Mouse (Mus musculus) spleen, adult 2 months (tissue): ENCODE measurements around the gene Gm9887. TPM values are rescaled to one million over a fixed set of nuclear protein-coding genes. Genes with fewer than 3 reads are reported as not detected.

Source experiments
- DNase-seq, 2 experiments: peaks; one replicate each; pipeline versions ENCODE4 v3.0.0 to v3.0.0-alpha.2; 2012 to 2021; ENCODE audit warnings: low spot score in 2 of 2, low read depth in 1 of 2
- H3K27ac ChIP-seq: fragments of 200-500 bp; 2 replicates; pipeline ENCODE4 v1.5.1; 2012; ENCODE audit warnings: low read length, inconsistent platforms; ENCODE audit not compliant: insufficient read depth
- H3K27me3 ChIP-seq: fragments of 200-500 bp; 2 replicates; pipeline ENCODE4 v1.6.1; 2012; ENCODE audit warnings: mild to moderate bottlenecking, moderate library complexity, low read length, inconsistent platforms; ENCODE audit not compliant: control insufficient read depth, insufficient read depth
- H3K36me3 ChIP-seq: fragments of 200-500 bp; 2 replicates; pipeline ENCODE4 v1.6.1; 2012; ENCODE audit warnings: mild to moderate bottlenecking, low read length, inconsistent platforms; ENCODE audit not compliant: control insufficient read depth, insufficient read depth
- H3K4me1 ChIP-seq: fragments of 200-500 bp; 2 replicates; pipeline ENCODE4 v1.6.1; 2011; ENCODE audit warnings: inconsistent platforms; ENCODE audit not compliant: control insufficient read depth, insufficient read depth, insufficient read length
- H3K4me3 ChIP-seq: fragments of 200-500 bp; 2 replicates; pipeline ENCODE4 v1.5.1; 2011; ENCODE audit warnings: mild to moderate bottlenecking, inconsistent platforms; ENCODE audit not compliant: insufficient read depth, insufficient read length; ENCODE audit errors: extremely low read depth
- CTCF ChIP-seq: fragments of 200-500 bp; IDR thresholded peaks from 2 replicates; pipeline ENCODE4 v1.5.1; 2011; ENCODE audit warnings: mild to moderate bottlenecking, inconsistent platforms; ENCODE audit not compliant: insufficient read depth, insufficient read length, insufficient replicate concordance; ENCODE audit errors: extremely low read depth
- POLR2A ChIP-seq: fragments of 200-500 bp; IDR thresholded peaks from 2 replicates; pipeline ENCODE4 v1.6.1; 2011; ENCODE audit warnings: low read depth, low read length, inconsistent platforms
- WGBS: fragments of 180-500 bp; shearing (Covaris S2); methylation state at CpG from one replicate; pipeline ENCODE4 v1.1.7; 2018; 5-methylcytosine and 5-hydroxymethylcytosine counted together
- polyA plus RNA-seq: library from polyadenylated mRNA; depleted of rRNA; stranded (reverse); fragments of >200 nt; gene quantifications from 2 replicates; pipeline ENCODE4 v1.2.3, GENCODE M21; 2012

Gm9887 gene
- polyA plus RNA-seq, 1 experiment = 3.0 TPM

DNA sequence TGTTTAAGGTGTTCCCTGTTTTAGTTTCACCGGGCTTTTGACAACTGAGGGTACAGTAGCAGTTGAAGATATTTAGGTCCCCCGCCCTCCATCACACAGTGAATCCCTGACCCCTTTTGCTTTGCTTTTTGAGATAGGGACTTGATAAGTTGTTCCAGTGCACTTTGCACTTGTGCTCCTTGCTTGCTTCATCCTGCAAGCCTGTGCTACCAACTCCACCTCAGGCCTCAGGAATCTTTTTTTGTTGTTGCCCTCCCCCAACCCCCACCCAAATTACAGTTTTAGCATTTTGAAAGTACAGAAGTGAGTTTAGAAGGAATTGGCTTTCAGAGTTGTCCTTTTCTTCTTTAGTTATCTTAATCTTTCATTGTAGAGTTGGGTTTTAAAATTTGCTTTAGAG, 3.9 kb upstream of the Gm9887 start:
- WGBS = 56% methylated on average over 2 of the region's 2 CpGs
- Histone ChIP-seq H3K36me3 (peaks cover 9% of the 10 kb centered on the region), H3K4me1 (peaks cover 2% of the 10 kb centered on the region; the same call in 1 of the 2 replicates), H3K4me3 (no peak overlapping the region), H3K27ac (no peak overlapping the region), H3K27me3 (no peaks in the 10 kb centered on the region)
- no peak for DNase-seq
- no peak for TF ChIP-seq CTCF
- no peak for TF ChIP-seq POLR2A

- WGBS = 5% methylated on average over 11 of the region's 11 CpGs
- no peak for DNase-seq
Measured at GRCm38 (mm10) chr12:69373850-69374766, 1.9 kb upstream of the Gm9887 start.

DNA sequence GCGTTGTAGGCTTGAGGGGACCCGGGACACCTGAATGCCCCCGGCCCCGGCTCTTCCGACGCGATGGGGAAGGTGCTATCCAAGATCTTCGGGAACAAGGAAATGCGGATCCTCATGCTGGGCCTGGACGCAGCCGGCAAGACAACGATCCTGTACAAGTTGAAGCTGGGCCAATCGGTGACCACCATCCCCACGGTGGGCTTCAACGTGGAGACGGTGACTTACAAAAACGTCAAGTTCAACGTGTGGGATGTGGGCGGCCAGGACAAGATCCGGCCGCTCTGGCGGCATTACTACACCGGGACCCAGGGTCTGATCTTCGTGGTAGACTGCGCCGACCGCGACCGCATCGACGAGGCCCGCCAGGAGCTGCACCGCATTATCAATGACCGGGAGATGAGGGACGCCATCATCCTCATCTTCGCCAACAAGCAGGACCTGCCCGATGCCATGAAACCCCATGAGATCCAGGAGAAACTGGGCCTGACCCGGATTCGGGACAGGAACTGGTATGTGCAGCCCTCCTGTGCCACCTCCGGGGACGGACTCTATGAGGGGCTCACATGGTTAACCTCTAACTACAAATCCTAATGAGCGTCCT, 573 bp upstream of the Gm9887 start:
- WGBS = under 1% methylated on average over 42 of the region's 42 CpGs
- H3K27ac ChIP-seq = peak overlapping the region; percentile 99
- peak overlapping the region; percentile 91 for H3K4me3 ChIP-seq
- peaks cover 2% of the 10 kb centered on the region; the same call in 1 of the 2 replicates for H3K4me1 ChIP-seq
- DNase-seq = peak in 1 of 2 experiments; percentile 12
- H3K36me3 ChIP-seq = peaks cover 9% of the 10 kb centered on the region
- H3K27me3 ChIP-seq = no peaks in the 10 kb centered on the region
- TF ChIP-seq POLR2A (no peak), CTCF (no peak)

More at GRCm38 (mm10) chr12:69373850-69374766, 1.9 kb upstream of the Gm9887 start:
- Histone ChIP-seq H3K27me3 (no peaks in the 10 kb centered on the region), H3K36me3 (peaks cover 9% of the 10 kb centered on the region), H3K4me3 (peak overlapping the region; percentile 40), H3K27ac (peak overlapping the region; percentile 17; the same call in 1 of the 2 replicates), H3K4me1 (peaks cover 2% of the 10 kb centered on the region; the same call in 1 of the 2 replicates)
- no peak for TF ChIP-seq POLR2A

- Histone ChIP-seq H3K27me3 (no peaks in the 10 kb centered on the region), H3K4me3 (peak overlapping the region; percentile 69), H3K27ac (peak overlapping the region; percentile 94), H3K4me1 (peaks cover 2% of the 10 kb centered on the region; the same call in 1 of the 2 replicates), H3K36me3 (peaks cover 9% of the 10 kb centered on the region)
- TF ChIP-seq CTCF (peak; percentile 72; the same call in 1 of the 2 replicates), POLR2A (no peak)
- under 1% methylated on average over 23 of the region's 24 CpGs for WGBS
- peak; percentile 76 to 81 for DNase-seq
Measured at GRCm38 (mm10) chr12:69371421-69371853, 821 bp downstream of the Gm9887 start.

- H3K27ac ChIP-seq = peak overlapping the region; percentile 94
- peak overlapping the region; percentile 69; the same call in 1 of the 2 replicates for H3K4me3 ChIP-seq
- no peaks in the 10 kb centered on the region for H3K27me3 ChIP-seq
- TF ChIP-seq POLR2A (no peak), CTCF (no peak)
- H3K4me1 ChIP-seq = peaks cover under 1% of the 10 kb centered on the region; the same call in 1 of the 2 replicates
- peaks cover 9% of the 10 kb centered on the region for H3K36me3 ChIP-seq
- DNase-seq = no peak
- 9% methylated on average over 7 of the region's 7 CpGs for WGBS
Measured at GRCm38 (mm10) chr12:69370936-69371335, 1.3 kb downstream of the Gm9887 start.

- Histone ChIP-seq H3K36me3 (no peaks in the 10 kb centered on the region), H3K4me1 (peaks cover under 1% of the 10 kb centered on the region; the same call in 1 of the 2 replicates), H3K27me3 (no peaks in the 10 kb centered on the region), H3K27ac (no peak overlapping the region), H3K4me3 (no peak overlapping the region)
- DNase-seq = no peak
- WGBS = 64% methylated on average over 2 of the region's 2 CpGs
- no peak for TF ChIP-seq CTCF
- no peak for TF ChIP-seq POLR2A
Measured at GRCm38 (mm10) chr12:69367557-69367956, 4.7 kb downstream of the Gm9887 start.

GRCm38 (mm10) chr12:69366424-69366823, 5.8 kb downstream of the Gm9887 start:
- no peaks in the 10 kb centered on the region for H3K36me3 ChIP-seq
- peaks cover 3% of the 10 kb centered on the region; the same call in 1 of the 2 replicates for H3K4me1 ChIP-seq
- TF ChIP-seq POLR2A (no peak), CTCF (no peak)
- H3K27ac ChIP-seq = no peak overlapping the region
- DNase-seq = peak in 1 of 2 experiments; percentile 21
- no peaks in the 10 kb centered on the region for H3K27me3 ChIP-seq
- no peak overlapping the region for H3K4me3 ChIP-seq
